Mouse (Mus musculus): ENCODE data around the gene Cmip. TPM values are rescaled to one million over a fixed set of nuclear protein-coding genes. Genes with fewer than 3 reads are reported as not detected.

Cmip gene
- polyA plus RNA-seq, 1 experiment from 2014 or later = 13.9 TPM

GRCm38 (mm10) chr8:117493543-117493942 lies 236.7 kb downstream of the Cmip start:
- Histone ChIP-seq H3K4me1 (peaks cover 7% of the 10 kb centered on the region), H3K27me3 (peaks cover 46% of the 10 kb centered on the region), H3K9me3 (no peaks in the 10 kb centered on the region), H3K4me2 (replicated peaks) (no peak overlapping the region), H3K27ac (no peak overlapping the region), H3K9ac (no peak overlapping the region), H3K4me3 (no peak overlapping the region), H3K36me3 (no peaks in the 10 kb centered on the region)
- no peak for ATAC-seq (ENCODE audit: low FRiP score, low read depth)
- WGBS = 16% methylated on average over 9 of the region's 9 CpGs

- no peak for ATAC-seq (ENCODE audit: low FRiP score, low read depth)
- Histone ChIP-seq H3K36me3 (no peaks in the 10 kb centered on the region), H3K9ac (no peak overlapping the region), H3K4me3 (no peak overlapping the region), H3K9me3 (no peaks in the 10 kb centered on the region), H3K4me1 (peaks cover 16% of the 10 kb centered on the region), H3K27me3 (peaks cover 55% of the 10 kb centered on the region), H3K4me2 (replicated peaks) (no peak overlapping the region), H3K27ac (no peak overlapping the region)
- WGBS = 63% methylated on average over 2 of the region's 2 CpGs
These were observed 238.0 kb downstream of the Cmip start for GRCm38 (mm10) chr8:117494874-117495273.

GRCm38 (mm10) chr8:117498179-117498914 lies 241.5 kb downstream of the Cmip start, which contains the start of gene Plcg2:
Gene Plcg2, plus strand, starts transcription at chr8:117498291.
- ATAC-seq (ENCODE audit: low FRiP score, low read depth) = 0 out of 2 replicates have a peak, but pooled peaks have one; percentile 51

GRCm38 (mm10) chr8:117498915-117499540 lies 242.2 kb downstream of the Cmip start:
- peak overlapping the region; percentile 61 for H3K4me3 ChIP-seq
- H3K36me3 ChIP-seq = no peaks in the 10 kb centered on the region
- 5% methylated on average over 20 of the region's 20 CpGs for WGBS
- no peaks in the 10 kb centered on the region for H3K9me3 ChIP-seq
- H3K9ac ChIP-seq = no peak overlapping the region
- no peak overlapping the region for H3K27ac ChIP-seq
- peaks cover 16% of the 10 kb centered on the region for H3K4me1 ChIP-seq
- ATAC-seq (ENCODE audit: low FRiP score, low read depth) = peak; percentile 42; the same call in 1 of the 2 replicates
- H3K27me3 ChIP-seq = peaks cover 45% of the 10 kb centered on the region
- H3K4me2 ChIP-seq (replicated peaks) = peak overlapping the region; percentile 100

More at GRCm38 (mm10) chr8:117498179-117498914, 241.5 kb downstream of the Cmip start, which contains the start of gene Plcg2:
- peaks cover 16% of the 10 kb centered on the region for H3K4me1 ChIP-seq
- H3K4me3 ChIP-seq = peak within 1 kb of the TSS; percentile 61
- H3K27ac ChIP-seq = no peak within 1 kb of the TSS
- no peaks in the 10 kb centered on the region for H3K36me3 ChIP-seq
- WGBS = under 1% methylated on average over 54 of the region's 62 CpGs
- H3K4me2 ChIP-seq (replicated peaks) = peak within 1 kb of the TSS; percentile 100
- peaks cover 52% of the 10 kb centered on the region for H3K27me3 ChIP-seq
- no peaks in the 10 kb centered on the region for H3K9me3 ChIP-seq
- H3K9ac ChIP-seq = peak within 1 kb of the TSS; percentile 72

GRCm38 (mm10) chr8:117500232-117500823 lies 243.5 kb downstream of the Cmip start:
- H3K27me3 ChIP-seq = peaks cover 34% of the 10 kb centered on the region
- peaks cover 16% of the 10 kb centered on the region for H3K4me1 ChIP-seq
- no peaks in the 10 kb centered on the region for H3K9me3 ChIP-seq
- WGBS = 79% methylated on average over 5 of the region's 5 CpGs
- no peak for ATAC-seq (ENCODE audit: low FRiP score, low read depth)
- no peak overlapping the region for H3K4me2 ChIP-seq (replicated peaks)
- H3K9ac ChIP-seq = no peak overlapping the region
- H3K27ac ChIP-seq = no peak overlapping the region
- H3K36me3 ChIP-seq = no peaks in the 10 kb centered on the region
- H3K4me3 ChIP-seq = no peak overlapping the region

GRCm38 (mm10) chr8:117501323-117501722 lies 244.5 kb downstream of the Cmip start:
- WGBS = 87% methylated on average over 6 of the region's 6 CpGs
- no peaks in the 10 kb centered on the region for H3K36me3 ChIP-seq
- H3K4me1 ChIP-seq = peaks cover 16% of the 10 kb centered on the region
- H3K4me2 ChIP-seq (replicated peaks) = no peak overlapping the region
- peaks cover 34% of the 10 kb centered on the region for H3K27me3 ChIP-seq
- H3K9ac ChIP-seq = no peak overlapping the region
- H3K4me3 ChIP-seq = no peak overlapping the region
- ATAC-seq (ENCODE audit: low FRiP score, low read depth) = no peak
- no peaks in the 10 kb centered on the region for H3K9me3 ChIP-seq
- no peak overlapping the region for H3K27ac ChIP-seq

DNA sequence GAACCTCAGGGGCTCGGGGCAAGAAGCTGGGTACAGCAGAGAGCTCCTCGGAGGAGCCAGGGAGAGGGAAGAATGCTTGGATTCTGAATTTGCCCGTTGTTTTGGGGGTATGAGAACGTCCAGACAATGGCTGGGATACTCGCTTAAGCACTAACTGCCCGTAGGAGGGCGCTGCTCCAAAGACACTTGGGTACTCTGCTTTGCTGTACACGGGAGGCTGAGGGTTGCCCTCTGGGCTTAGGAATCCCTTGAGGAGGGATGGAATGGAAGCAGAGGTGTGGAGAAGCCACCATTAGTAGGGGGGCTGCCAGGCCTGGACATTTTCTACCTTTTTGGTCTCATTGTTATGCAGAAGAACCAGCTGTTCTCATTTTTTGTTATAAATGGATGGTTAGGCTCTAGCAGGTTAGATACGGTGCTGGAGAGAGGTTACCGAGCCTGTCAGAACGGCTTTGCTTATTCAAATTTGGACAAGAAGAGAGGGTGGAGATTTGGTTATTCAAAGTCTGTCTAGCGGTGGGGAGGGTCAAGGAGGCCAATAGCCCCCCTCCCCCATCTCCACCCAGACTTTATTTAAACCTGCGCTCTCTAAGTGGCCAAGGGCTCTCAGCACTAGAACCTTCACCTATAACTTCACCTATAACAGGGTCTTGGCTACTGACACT lies 246.7 kb downstream of the Cmip start:
- Histone ChIP-seq H3K4me2 (replicated peaks) (no peak overlapping the region), H3K36me3 (no peaks in the 10 kb centered on the region)

DNA sequence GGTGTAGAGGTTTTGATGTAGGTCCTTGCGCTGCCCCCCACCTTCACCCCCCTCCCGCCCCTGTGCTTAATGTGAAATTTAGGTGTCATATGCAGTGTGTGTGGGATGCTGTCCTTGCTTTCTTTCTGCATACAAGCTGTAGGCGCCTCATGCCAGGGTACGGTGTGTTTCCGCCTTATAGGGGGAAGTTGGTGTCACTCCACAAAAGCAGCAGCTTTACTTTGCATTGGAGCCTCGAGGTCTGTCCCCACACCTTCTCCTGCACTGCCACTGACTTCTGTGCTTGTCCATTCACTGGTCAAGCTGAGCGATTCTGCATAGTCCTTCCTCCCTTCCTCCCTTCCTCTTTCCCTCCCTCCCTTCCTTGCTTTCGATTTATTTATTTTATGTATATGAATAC lies 250.8 kb downstream of the Cmip start:
- Histone ChIP-seq H3K36me3 (no peaks in the 10 kb centered on the region), H3K4me3 (no peak overlapping the region), H3K4me2 (replicated peaks) (no peak overlapping the region), H3K27me3 (no peaks in the 10 kb centered on the region), H3K27ac (no peak overlapping the region), H3K4me1 (0 out of 2 replicates have a peak, but pooled peaks cover under 1% of the 10 kb centered on the region), H3K9me3 (no peaks in the 10 kb centered on the region), H3K9ac (no peak overlapping the region)
- ATAC-seq (ENCODE audit: low FRiP score, low read depth) = no peak
- 91% methylated on average over 8 of the region's 8 CpGs for WGBS

More for the DNA sequence above, 246.7 kb downstream of the Cmip start:
- no peak for ATAC-seq (ENCODE audit: low FRiP score, low read depth)
- Histone ChIP-seq H3K27me3 (peaks cover 12% of the 10 kb centered on the region), H3K9ac (no peak overlapping the region), H3K4me1 (peaks cover 9% of the 10 kb centered on the region), H3K9me3 (no peaks in the 10 kb centered on the region), H3K27ac (no peak overlapping the region), H3K4me3 (no peak overlapping the region)
- 75% methylated on average over 13 of the region's 13 CpGs for WGBS

Small RNAs within 50 kb of the gene (microRNA-seq; reads per million reads assigned to microRNA genes)
- not detected for gene Mir7077
- gene Mir7078 = not detected

Other genes with a start within 250 kb of the Cmip start
- 0.06 TPM in 1 of 2 replicates, not detected in the other for gene Pkd1l2, start 174.6 kb upstream of the Cmip start, polyA plus RNA-seq (2015; fragmentation: Nextera tagmentation; extraction: Ambion mirVana)
- gene Bco1, start 161.2 kb upstream of the Cmip start, polyA plus RNA-seq (2015; fragmentation: Nextera tagmentation; extraction: Ambion mirVana) = 0.60 and 0.70 TPM in 2 replicates
- 2.7 and 2.8 TPM in 2 replicates for gene Gan, start 98.9 kb upstream of the Cmip start, polyA plus RNA-seq (2015; fragmentation: Nextera tagmentation; extraction: Ambion mirVana)
- 2.4 and 3.5 TPM in 2 replicates for gene Plcg2, start 241.2 kb downstream of the Cmip start, polyA plus RNA-seq (2015; fragmentation: Nextera tagmentation; extraction: Ambion mirVana)